Mouse (Mus musculus) 416B (cell line): ENCODE measurements at regions not wholly inside any gene's neighbourhood (a gene's known extent, or its start where the extent isn't known, plus 50 kb on each side); places are given as distances from the start of the nearest gene placed in this dataset.

Source experiments
- DNase-seq: peaks from one replicate; pipeline ENCODE4 v3.0.0; 2011; ENCODE audit warnings: low read depth

DNA sequence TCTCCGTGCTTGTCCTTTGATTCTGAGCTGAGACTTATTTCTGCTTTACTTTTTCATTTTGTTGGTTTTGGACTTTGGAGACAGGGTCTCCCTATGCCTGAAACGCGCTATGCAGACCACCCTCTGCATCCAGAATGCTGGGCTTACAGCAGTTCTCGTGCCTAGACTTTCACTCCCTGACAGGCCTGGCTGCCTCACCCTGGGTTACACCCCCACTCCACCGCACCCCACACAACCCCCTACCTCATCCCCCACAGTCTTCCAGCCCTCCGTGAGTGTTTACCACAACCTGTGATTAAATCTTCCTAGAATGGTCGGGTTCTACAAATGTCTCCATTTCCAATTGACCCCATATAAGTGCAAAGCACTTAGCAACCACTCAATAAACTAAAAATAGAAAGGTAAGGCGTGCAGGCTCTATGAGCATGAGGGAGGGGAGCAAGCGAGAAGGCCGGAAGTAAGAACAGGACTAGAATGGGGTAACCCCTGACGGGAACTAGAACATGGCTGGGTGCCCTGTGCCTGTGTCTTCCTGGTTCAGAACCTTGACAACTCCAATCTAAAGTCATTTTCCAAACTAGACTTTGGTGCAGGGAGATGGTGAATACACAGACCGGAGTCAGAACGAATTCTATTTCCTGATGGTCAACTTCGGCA lies 131.2 kb upstream of the Lef1 start:
- no peak for DNase-seq

- DNase-seq = no peak
These were observed 132.2 kb upstream of the Lef1 start for GRCm38 (mm10) chr3:130977921-130978700.

- DNase-seq = no peak
These were observed 134.1 kb upstream of the Lef1 start for GRCm38 (mm10) chr3:130976206-130976605.

- DNase-seq = no peak
These were observed 135.0 kb upstream of the Lef1 start for GRCm38 (mm10) chr3:130975291-130975690.

- DNase-seq = no peak
These were observed 138.1 kb upstream of the Lef1 start for GRCm38 (mm10) chr3:130972126-130972525.

- no peak for DNase-seq
These were observed 145.0 kb upstream of the Lef1 start for GRCm38 (mm10) chr3:130965275-130965674.

DNA sequence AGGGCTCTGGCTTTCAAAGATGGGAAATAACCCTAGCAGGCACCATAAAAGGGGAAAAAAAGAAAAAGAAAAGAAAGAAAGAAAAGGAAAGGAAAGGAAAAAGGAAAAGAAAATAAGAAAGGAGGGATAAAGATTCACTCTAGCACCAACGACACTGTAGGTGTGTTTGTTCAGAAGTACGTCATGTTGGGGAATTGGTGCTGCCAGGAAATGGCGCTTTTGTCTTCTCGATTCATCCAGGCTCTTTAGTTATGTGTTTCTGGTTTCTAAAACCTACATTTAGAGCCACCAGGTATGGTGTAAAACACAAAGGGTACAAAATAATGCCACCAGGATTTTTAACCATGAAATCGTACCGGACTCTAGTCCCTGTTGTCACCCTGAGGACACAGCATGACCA lies 146.2 kb upstream of the Lef1 start:
- DNase-seq = no peak

DNA sequence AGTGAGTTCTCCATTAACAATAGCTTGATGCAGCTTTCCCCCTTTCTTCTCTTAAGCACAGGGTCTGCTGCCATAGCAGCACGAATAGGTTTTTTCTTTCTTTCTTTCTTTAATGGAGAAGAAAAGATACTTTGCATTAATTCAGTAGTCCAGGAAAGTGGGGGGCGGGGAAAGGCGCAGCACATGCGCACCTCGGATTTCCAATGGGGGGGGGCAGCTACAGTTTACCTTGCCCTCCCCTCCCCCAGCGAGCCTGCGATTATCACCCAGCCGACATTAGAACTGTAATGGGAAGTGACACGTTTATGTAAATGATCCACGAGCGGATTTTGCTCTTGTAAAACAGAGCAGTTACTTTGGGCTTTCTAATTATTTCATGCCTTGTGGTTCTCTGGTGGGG lies 146.6 kb upstream of the Lef1 start:
- DNase-seq = no peak

DNA sequence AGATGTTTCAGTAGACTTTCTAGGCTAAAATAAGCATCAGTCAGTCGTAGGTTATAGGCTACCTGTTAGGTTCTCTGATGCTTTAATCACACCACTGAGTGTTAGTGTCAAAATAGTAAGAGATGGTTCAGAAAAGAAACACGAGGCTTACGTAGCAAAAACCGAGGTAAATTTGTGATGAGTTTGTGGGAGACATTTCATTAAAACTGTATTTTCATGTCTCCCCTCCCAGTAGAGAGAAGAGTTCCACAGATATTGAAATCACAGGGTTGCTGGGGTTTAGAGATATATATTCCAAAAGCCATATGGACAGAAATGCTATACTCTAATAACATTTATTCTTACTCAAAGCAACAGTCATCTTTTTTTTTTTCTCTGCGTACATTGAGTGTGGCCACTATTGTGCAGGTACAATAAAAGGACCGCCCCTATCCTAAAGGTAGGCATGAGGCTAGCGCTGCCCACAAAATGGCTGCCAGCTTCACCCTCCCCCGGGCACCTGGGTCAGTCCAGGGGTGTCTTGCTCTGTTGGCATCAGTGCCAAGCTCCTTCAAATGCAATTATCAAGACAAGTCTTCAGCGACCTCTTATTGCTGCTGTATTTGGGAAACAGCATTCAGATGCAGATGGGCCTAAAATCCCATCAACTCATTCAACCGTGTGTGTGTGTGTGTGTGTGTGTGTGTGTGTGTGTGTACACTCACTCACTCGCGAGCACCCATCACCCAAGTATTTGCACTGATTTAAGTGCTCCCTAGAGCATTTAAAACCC lies 147.4 kb upstream of the Lef1 start:
- no peak for DNase-seq

- no peak for DNase-seq
These were observed 148.1 kb upstream of the Lef1 start for GRCm38 (mm10) chr3:130962151-130962633.

DNA sequence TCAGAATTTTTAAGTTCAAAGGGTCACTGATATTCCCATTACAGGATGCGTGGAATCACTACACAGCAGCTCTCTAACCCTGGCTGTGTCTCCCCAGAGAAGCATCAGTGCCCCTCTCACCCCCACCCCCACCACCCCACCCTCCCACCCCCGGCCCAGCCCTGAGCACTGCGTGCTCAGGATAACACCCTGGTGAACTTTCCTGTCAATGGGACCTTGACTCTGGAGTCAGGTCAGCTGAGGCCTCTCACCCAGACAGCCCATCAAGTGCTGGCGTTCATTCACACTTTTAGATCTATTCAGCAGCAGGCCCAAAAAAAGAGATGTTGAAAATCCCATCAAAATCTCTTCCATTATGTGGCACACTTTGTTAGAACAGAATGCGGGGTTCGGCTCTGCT lies 148.6 kb upstream of the Lef1 start:
- DNase-seq = no peak

- no peak for DNase-seq
These were observed 154.3 kb upstream of the Lef1 start for GRCm38 (mm10) chr3:130955958-130956357.

GRCm38 (mm10) chr3:130951381-130951780 lies 158.9 kb upstream of the Lef1 start:
- no peak for DNase-seq

- DNase-seq = no peak
These were observed 159.4 kb upstream of the Lef1 start for GRCm38 (mm10) chr3:130950872-130951271.

DNA sequence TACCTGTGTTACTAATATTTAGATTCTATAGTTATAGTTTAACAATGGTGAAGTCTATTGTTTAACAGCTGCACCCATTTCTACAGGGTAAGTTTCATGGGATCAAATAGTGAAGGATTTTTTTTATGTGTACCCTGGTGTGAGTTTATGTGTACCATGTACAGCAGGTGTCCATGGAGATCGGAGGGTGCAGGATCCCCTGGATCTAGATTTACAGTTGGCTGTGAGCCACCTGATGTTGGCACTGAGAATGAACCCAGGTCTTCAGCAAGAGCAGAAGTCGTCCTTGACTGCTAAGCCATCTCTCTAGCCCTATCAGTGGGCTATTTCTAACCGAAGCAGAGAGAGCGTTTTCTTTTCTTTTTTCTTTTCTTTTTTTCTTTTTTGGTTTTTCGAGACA lies 162.4 kb upstream of the Lef1 start:
- DNase-seq = no peak

DNA sequence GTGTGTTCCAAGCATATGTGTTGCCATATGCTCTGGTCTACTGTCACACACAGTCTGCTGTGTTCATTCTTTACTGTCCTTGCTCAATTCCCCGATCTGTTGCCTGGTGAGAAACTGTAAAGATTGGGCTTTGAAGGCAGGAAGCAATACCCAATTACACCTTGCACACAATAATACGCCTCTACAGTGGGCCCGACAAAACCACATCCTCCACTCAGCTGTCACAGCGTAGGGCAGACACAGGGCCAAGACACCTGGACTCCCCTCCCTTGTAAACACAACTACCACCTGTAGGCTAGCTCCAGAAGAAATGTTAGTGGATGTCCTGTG lies 163.0 kb upstream of the Lef1 start:
- no peak for DNase-seq

DNA sequence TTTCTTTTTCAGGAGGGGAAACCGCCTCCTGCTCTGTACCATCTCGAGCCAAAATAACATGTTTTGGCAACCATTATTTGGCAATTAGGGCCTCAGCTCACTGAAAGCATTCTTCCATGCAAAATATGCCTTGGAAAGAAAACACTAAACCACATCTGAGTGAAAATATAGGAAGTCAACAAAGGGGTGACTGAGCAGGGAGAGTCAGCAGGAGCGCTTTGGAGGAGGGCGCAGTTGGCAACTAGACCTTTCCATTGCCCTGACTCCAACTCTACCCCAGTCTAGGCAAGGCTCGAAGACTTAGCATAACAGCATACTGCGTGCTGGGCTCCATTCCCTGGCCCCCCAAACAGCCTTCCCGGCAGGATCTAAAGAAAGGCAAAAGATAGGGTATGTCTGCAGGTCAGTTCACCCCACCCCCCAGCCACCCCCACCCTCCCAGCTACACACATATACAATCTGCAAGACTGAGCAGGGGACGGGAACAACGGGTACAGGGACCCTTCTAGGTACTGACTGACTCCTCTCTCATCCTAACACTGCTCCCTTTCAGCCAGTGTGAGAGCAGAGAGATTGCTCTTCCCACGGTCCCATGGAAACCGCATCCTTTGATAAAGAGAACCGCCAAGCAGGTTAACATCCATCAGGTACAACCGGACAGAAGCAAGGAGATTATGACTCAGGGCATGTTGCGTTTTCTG lies 163.5 kb upstream of the Lef1 start:
- DNase-seq = no peak

GRCm38 (mm10) chr3:130945861-130946449 lies 164.3 kb upstream of the Lef1 start:
- no peak for DNase-seq

DNA sequence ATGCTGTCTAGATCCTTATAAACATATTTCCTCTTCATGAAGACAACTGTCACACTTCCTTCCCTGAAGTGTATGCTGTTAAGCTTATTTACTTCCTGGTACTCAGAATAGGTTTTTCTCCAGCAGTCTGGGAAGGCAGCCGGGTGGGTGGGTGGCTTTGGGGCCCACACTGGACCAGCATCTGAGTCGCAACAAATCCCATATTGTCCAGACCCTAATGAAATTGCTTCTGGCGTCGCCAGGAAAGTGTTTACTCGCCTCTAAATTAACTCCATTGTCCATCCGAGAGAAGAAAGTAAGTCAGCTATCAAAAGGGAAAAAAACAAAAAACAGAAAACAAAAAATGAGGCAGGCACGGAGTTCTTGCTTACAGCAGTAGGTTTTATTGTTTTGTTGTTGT lies 164.9 kb upstream of the Lef1 start:
- DNase-seq = no peak

- no peak for DNase-seq
These were observed 166.0 kb upstream of the Lef1 start for GRCm38 (mm10) chr3:130944241-130944640.

DNA sequence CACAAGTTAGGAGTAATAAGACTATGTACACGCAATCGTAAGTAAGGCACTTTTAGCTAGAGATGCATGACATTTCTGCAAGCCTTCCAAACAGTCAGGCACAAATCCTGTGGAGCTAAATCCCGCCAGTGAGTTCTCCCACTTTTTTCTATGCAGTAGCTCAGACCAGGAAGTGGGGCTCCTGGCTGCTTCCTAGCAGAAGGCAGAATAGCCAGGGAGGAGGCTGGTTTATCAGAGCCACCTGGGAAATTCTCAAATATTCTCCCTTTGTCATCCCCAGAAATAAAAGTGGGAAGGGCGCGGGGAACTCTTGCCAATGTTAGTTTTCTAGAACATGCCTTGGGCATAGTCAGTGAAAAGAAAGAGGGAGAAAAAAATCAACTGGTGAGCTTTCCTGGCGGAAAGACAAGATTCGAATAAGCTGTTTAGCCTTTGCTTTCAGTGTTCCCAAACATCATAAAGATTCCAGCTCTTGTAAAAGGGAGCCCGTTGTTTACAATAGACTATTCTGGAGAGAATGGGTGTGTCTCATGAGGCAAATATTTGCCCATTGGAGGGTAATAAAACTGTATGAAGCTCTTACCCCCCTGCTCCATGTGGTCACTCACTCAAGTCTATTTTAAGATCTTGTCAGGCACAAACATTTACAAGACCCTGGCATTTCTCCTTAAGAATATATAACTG lies 167.2 kb upstream of the Lef1 start:
- DNase-seq = no peak
